Mouse (Mus musculus): ENCODE measurements at regions not wholly inside any gene's neighbourhood (a gene's known extent, or its start where the extent isn't known, plus 50 kb on each side); places are given as distances from the start of the nearest gene placed in this dataset.
"Not testable (repeated sequence)": the region's sequence is repeated elsewhere in the genome, so short reads cannot be mapped to it uniquely, and the experiment has no call there.

- 86% methylated on average over 4 of the region's 4 CpGs for WGBS
- no peak for DNase-seq
- no peak overlapping the region for H3K27ac ChIP-seq (ENCODE audit: insufficient read depth, low read length)
These were observed 200.8 kb downstream of the 1810013L24Rik start for GRCm38 (mm10) chr16:9030717-9031116.

GRCm38 (mm10) chr16:9043271-9043670 is 213.4 kb downstream of the 1810013L24Rik start:
- TF ChIP-seq CTCF (IDR thresholded peaks at IDR 0.05; ENCODE audit: borderline replicate concordance, insufficient read depth, low read depth, low read length) (no peak), POLR2A (IDR thresholded peaks at IDR 0.05; ENCODE audit: borderline replicate concordance, insufficient read depth, low read length) (no peak)
- 81% methylated on average over 6 of the region's 6 CpGs for WGBS

More at GRCm38 (mm10) chr16:9030717-9031116, 200.8 kb downstream of the 1810013L24Rik start:
- TF ChIP-seq CTCF (IDR thresholded peaks at IDR 0.05; ENCODE audit: borderline replicate concordance, insufficient read depth, low read depth, low read length) (no peak), POLR2A (IDR thresholded peaks at IDR 0.05; ENCODE audit: borderline replicate concordance, insufficient read depth, low read length) (no peak)
- Histone ChIP-seq H3K27me3 (ENCODE audit: control insufficient read depth, insufficient read depth, low read length) (no peaks in the 10 kb centered on the region), H3K4me3 (replicated peaks; ENCODE audit: insufficient read depth, low read depth, low read length) (no peak overlapping the region), H3K4me1 (ENCODE audit: control insufficient read depth, insufficient read depth, low read length) (no peaks in the 10 kb centered on the region)

GRCm38 (mm10) chr16:9046864-9047263 is 217.0 kb downstream of the 1810013L24Rik start:
- DNase-seq: no peak
- 74% methylated on average over 2 of the region's 2 CpGs for WGBS
- no peak for TF ChIP-seq POLR2A (IDR thresholded peaks at IDR 0.05; ENCODE audit: borderline replicate concordance, insufficient read depth, low read length)
- TF ChIP-seq CTCF (IDR thresholded peaks at IDR 0.05; ENCODE audit: borderline replicate concordance, insufficient read depth, low read depth, low read length): no peak
- Histone ChIP-seq H3K27me3 (ENCODE audit: control insufficient read depth, insufficient read depth, low read length) (no peaks in the 10 kb centered on the region), H3K4me1 (ENCODE audit: control insufficient read depth, insufficient read depth, low read length) (no peaks in the 10 kb centered on the region), H3K4me3 (replicated peaks; ENCODE audit: insufficient read depth, low read depth, low read length) (no peak overlapping the region), H3K27ac (ENCODE audit: insufficient read depth, low read length) (no peak overlapping the region)

More at GRCm38 (mm10) chr16:9043271-9043670, 213.4 kb downstream of the 1810013L24Rik start:
- Histone ChIP-seq H3K4me1 (ENCODE audit: control insufficient read depth, insufficient read depth, low read length) (no peaks in the 10 kb centered on the region), H3K27ac (ENCODE audit: insufficient read depth, low read length) (no peak overlapping the region), H3K27me3 (ENCODE audit: control insufficient read depth, insufficient read depth, low read length) (no peaks in the 10 kb centered on the region), H3K4me3 (replicated peaks; ENCODE audit: insufficient read depth, low read depth, low read length) (no peak overlapping the region)
- no peak for DNase-seq

- Histone ChIP-seq H3K27ac (ENCODE audit: insufficient read depth, low read length) (no peak overlapping the region), H3K4me1 (ENCODE audit: control insufficient read depth, insufficient read depth, low read length) (no peaks in the 10 kb centered on the region), H3K27me3 (ENCODE audit: control insufficient read depth, insufficient read depth, low read length) (no peaks in the 10 kb centered on the region; the same call in 1 of the 2 replicates), H3K4me3 (replicated peaks; ENCODE audit: insufficient read depth, low read depth, low read length) (no peak overlapping the region)
- no peak for DNase-seq
- 53% methylated on average over 4 of the region's 4 CpGs for WGBS
- TF ChIP-seq CTCF (IDR thresholded peaks at IDR 0.05; ENCODE audit: borderline replicate concordance, insufficient read depth, low read depth, low read length) (no peak), POLR2A (IDR thresholded peaks at IDR 0.05; ENCODE audit: borderline replicate concordance, insufficient read depth, low read length) (no peak)
These were observed 224.5 kb downstream of the 1810013L24Rik start for GRCm38 (mm10) chr16:9054415-9054814.

- TF ChIP-seq CTCF (IDR thresholded peaks at IDR 0.05; ENCODE audit: borderline replicate concordance, insufficient read depth, low read depth, low read length) (no peak), POLR2A (IDR thresholded peaks at IDR 0.05; ENCODE audit: borderline replicate concordance, insufficient read depth, low read length) (no peak)
- H3K27me3 ChIP-seq (ENCODE audit: control insufficient read depth, insufficient read depth, low read length): no peaks in the 10 kb centered on the region; the same call in 1 of the 2 replicates
- no peak overlapping the region for H3K27ac ChIP-seq (ENCODE audit: insufficient read depth, low read length)
- H3K4me3 ChIP-seq (replicated peaks; ENCODE audit: insufficient read depth, low read depth, low read length): no peak overlapping the region
- 87% methylated on average over 3 of the region's 3 CpGs for WGBS
- no peaks in the 10 kb centered on the region for H3K4me1 ChIP-seq (ENCODE audit: control insufficient read depth, insufficient read depth, low read length)
- no peak for DNase-seq
These were observed 226.5 kb downstream of the 1810013L24Rik start for GRCm38 (mm10) chr16:9056430-9056829.

GRCm38 (mm10) chr16:9071526-9071925 is 241.6 kb downstream of the 1810013L24Rik start:
- no peaks in the 10 kb centered on the region for H3K27me3 ChIP-seq (ENCODE audit: control insufficient read depth, insufficient read depth, low read length)
- H3K27ac ChIP-seq (ENCODE audit: insufficient read depth, low read length): no peak overlapping the region
- WGBS: 69% methylated on average over 4 of the region's 4 CpGs
- no peaks in the 10 kb centered on the region for H3K4me1 ChIP-seq (ENCODE audit: control insufficient read depth, insufficient read depth, low read length)
- TF ChIP-seq POLR2A (IDR thresholded peaks at IDR 0.05; ENCODE audit: borderline replicate concordance, insufficient read depth, low read length) (no peak), CTCF (IDR thresholded peaks at IDR 0.05; ENCODE audit: borderline replicate concordance, insufficient read depth, low read depth, low read length) (no peak)
- H3K4me3 ChIP-seq (replicated peaks; ENCODE audit: insufficient read depth, low read depth, low read length): no peak overlapping the region
- no peak for DNase-seq

- 65% methylated on average over 5 of the region's 5 CpGs for WGBS
- H3K27ac ChIP-seq (ENCODE audit: insufficient read depth, low read length); H3K4me1 ChIP-seq (ENCODE audit: control insufficient read depth, insufficient read depth, low read length); H3K27me3 ChIP-seq (ENCODE audit: control insufficient read depth, insufficient read depth, low read length); H3K4me3 ChIP-seq (replicated peaks; ENCODE audit: insufficient read depth, low read depth, low read length); DNase-seq: not testable (repeated sequence)
These were observed 242.1 kb downstream of the 1810013L24Rik start for GRCm38 (mm10) chr16:9071956-9072355.

GRCm38 (mm10) chr16:9074295-9074694 is 244.4 kb downstream of the 1810013L24Rik start:
- Histone ChIP-seq H3K4me1 (ENCODE audit: control insufficient read depth, insufficient read depth, low read length) (no peaks in the 10 kb centered on the region), H3K4me3 (replicated peaks; ENCODE audit: insufficient read depth, low read depth, low read length) (no peak overlapping the region), H3K27me3 (ENCODE audit: control insufficient read depth, insufficient read depth, low read length) (no peaks in the 10 kb centered on the region), H3K27ac (ENCODE audit: insufficient read depth, low read length) (no peak overlapping the region)
- no peak for DNase-seq
- WGBS: 93% methylated on average over 4 of the region's 4 CpGs
- TF ChIP-seq POLR2A (IDR thresholded peaks at IDR 0.05; ENCODE audit: borderline replicate concordance, insufficient read depth, low read length) (no peak), CTCF (IDR thresholded peaks at IDR 0.05; ENCODE audit: borderline replicate concordance, insufficient read depth, low read depth, low read length) (no peak)
